Mouse (Mus musculus) frontal cortex, postnatal 14 days (tissue): ENCODE results near the gene Diaph3.

Experiments
- DNase-seq, 2 experiments: peaks; one replicate each; pipeline ENCODE4 v3.0.0; 2022; ENCODE audit warnings: low spot score in 2 of 2

Diaph3 gene

GRCm38 (mm10) chr14:86847154-86847810 lies 293.8 kb downstream of the Diaph3 start:
- no peak for DNase-seq

GRCm38 (mm10) chr14:86844075-86844474 lies 297.0 kb downstream of the Diaph3 start:
- DNase-seq: no peak

DNA sequence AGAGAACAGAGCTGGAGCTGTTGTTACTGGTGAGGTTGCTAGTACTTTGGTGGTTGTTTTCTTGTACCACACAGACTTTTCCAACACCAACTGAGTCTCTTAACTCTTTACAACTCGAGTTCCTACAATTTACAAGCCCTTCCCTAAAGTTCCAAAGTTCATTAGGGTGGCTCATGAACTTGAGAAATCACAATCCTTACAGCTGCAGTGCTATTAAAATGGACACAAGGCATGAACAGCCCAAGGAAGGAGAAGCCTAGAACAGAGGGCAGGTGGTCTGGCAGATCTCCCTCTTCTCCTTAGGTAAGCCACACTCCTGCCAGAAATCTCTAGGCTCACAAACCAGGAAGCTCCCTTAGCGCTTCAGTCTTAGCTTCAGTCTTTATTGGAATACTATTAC lies 303.4 kb downstream of the Diaph3 start:
- DNase-seq: no peak

GRCm38 (mm10) chr14:86834851-86835250 lies 306.2 kb downstream of the Diaph3 start:
- no peak for DNase-seq

- DNase-seq: no peak
Measured at GRCm38 (mm10) chr14:86834269-86834668, 306.8 kb downstream of the Diaph3 start.

GRCm38 (mm10) chr14:86833003-86833402 lies 308.0 kb downstream of the Diaph3 start:
- DNase-seq: no peak

DNA sequence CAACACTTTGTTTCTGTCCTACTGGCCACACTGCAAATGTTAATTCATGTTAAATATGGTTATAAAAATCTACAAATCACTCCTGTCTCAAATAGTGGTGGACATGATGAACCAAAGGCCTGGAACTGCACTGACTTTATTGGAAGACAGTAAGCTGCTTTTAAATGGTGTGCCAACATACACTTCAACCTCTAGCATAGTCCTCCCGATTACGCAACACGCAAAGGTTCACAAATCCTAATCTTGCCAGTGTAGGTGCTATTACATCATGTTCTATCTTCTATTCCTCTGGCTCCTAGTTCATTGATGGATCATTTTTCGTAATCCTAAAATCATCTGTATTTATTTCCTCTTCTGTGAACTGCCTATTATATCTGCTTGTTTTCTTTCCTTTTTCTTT lies 324.8 kb downstream of the Diaph3 start:
- no peak for DNase-seq

DNA sequence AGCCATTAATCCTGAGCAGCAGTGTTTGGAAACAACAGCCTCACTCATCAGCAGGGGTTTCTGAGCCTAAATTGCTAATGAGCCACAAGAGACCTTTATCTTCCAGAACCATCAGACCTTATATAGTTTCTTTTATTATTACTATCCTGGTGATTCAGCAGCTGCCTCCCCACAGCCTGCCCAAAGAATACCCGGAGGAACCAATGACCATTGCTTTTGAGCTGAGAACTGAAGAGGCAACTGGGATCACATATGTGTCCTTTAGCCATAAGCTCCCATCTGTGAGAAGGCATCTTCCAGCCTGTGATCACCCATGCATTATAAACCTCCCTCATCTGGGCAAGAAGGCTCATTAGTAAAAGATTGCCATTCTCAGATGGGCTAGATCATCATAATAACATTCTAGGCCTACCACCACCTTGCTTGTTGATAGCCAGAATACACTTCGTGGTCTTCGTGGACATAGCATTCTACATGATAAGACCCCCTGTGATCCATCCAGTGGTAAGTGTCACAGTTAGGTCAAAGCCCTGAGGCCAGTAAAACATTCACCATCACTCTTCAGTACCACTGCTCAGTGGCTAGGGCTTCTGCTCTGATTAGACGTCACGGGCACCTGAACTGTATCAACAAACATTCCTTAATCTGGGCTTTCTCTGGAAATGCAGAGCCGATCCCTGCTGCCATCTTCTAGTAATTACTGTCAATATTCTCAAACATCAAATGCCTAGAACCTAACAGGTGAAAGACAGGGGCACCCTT lies 352.0 kb downstream of the Diaph3 start:
- DNase-seq: no peak

DNA sequence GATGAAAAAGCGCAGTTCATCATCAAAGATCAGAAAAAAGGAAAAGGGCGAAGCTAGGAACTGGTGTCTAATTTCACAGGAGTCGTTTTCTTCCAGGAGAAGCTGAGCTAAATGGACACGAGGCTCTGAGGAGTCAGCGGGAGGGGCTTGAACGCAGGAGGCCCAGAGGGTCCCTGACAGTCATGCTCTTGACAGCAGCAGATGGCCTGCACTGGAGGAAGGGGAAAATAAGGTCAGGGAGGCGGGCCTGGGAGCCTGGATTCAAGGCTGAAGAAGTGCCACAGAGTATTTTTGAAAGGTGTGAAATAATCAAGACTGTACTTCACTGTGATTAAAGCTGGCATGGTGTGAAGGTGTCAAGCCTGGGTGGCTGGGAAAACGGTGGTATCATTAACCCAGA lies 354.2 kb downstream of the Diaph3 start:
- no peak for DNase-seq

- no peak for DNase-seq
Measured at GRCm38 (mm10) chr14:86781553-86782273, 359.3 kb downstream of the Diaph3 start.

GRCm38 (mm10) chr14:86773311-86773710 lies 367.7 kb downstream of the Diaph3 start:
- peak in 1 of 2 experiments; percentile 9 for DNase-seq

DNA sequence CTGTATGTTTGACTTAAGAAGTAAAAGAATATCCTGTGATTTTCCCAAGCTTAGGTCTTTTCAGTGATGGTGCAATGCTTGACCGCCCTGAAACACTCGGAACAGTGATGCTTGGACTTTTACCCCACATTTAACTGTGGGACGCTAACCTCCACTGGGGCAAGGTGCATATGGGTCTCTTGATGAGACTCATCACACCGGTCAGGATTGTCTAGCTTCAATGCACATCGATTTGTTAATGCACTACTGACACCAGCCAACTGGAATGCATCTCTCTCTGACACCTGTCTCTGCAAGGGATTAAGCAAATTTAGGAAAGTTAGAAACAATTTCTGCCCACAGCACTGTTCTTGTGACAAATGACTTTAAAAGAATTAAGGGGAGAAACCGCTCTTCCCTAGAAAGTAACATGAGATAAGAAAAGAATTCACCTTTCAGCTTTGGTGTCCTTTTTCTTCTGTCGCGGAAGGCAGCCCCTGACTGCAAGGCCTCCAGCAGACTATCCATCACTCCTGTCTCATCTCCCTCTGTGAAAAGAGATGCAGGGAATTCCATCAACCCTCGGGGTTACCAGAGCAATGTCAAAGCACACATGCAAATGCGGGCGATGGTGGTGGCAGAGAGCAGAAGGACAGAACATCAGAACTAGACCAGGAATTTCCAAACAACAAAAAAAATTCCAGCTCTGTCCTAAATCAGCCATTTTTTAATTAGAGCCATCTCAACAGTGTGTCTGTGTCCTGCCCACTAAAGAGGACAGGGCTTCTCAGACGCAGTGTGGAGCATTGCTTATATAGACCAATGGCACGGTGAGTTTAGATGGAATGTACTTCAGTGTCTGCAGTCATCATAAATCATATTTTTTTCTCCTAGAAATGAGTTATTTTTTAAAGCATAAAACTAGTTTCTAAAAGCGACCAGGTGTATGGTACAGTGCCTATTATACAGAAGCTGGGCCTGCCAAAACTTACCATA lies 368.6 kb downstream of the Diaph3 start:
- no peak for DNase-seq

- no peak for DNase-seq
Measured at GRCm38 (mm10) chr14:86764286-86764685, 376.7 kb downstream of the Diaph3 start.

- no peak for DNase-seq
Measured at GRCm38 (mm10) chr14:86757604-86758520, 383.2 kb downstream of the Diaph3 start.

DNA sequence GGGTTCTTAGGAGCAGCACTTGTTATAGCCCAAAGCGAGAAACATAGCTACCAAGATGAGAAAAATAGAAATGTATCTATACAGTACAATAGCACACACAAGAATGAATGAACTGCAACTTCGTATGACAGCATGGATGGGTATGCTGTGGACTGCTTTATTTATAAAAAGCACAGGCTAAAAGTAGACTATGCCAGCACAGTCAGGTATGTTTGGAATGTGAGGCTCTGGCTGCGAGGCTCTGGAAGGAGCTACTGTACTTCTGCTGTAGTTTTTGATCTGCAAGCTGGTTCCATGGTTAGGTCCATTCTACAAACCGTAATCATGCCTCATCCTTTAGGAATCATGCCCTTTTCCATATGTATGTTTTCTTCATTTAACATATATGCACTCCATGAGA lies 383.9 kb downstream of the Diaph3 start:
- DNase-seq: no peak

- DNase-seq: no peak
Measured at GRCm38 (mm10) chr14:86750351-86750750, 390.7 kb downstream of the Diaph3 start.

DNA sequence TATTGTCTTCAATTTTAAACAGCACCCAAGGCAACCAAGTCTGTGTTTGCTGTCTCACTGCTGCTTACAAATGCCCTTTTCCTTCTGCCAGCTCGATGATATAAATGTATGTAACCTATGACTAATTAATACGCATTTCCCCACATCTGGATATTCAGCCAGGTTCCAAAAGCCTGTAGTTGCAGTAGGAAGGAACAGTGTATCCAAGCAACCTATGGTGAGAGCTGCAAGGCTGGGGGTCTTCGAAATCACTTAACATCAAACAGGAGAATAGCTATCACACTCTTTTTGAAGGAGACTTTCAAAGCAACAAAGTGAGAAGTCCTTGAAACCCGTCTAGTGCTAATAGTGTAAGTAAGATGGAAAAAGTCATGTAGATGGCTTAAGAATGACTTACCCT lies 391.6 kb downstream of the Diaph3 start:
- no peak for DNase-seq

DNA sequence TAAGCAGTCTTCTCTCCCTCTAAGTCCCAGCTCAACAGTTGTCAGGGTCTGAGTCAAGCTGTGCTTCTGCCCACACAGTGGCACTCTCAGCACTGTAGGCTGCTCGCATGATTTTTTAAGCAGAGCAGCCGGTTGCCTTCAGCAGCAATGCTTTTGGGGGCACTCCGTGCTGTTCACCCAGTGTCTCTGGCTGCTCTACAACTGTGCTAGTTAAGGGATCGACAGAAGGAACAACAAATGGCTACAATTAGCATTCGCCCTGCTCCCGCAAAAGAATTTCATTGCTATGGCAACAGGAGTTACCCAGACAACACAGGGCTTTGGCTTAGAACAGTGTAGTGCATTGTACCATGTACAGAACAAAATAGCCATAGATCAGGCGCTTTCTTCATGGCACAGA lies 392.2 kb downstream of the Diaph3 start:
- DNase-seq: peak; percentile 67 to 88

- DNase-seq: no peak
Measured at GRCm38 (mm10) chr14:86744523-86744922, 396.5 kb downstream of the Diaph3 start.

GRCm38 (mm10) chr14:86741855-86742531 lies 399.0 kb downstream of the Diaph3 start:
- DNase-seq: no peak
